Mouse (Mus musculus): ENCODE data around the gene Cln6.
A peak's percentile ranks its signal among the peaks of the same experiment; 100 is the strongest.
"Not testable (repeated sequence)": the region's sequence is repeated elsewhere in the genome, so short reads cannot be mapped to it uniquely, and the experiment has no call there.

The Cln6 gene

DNA sequence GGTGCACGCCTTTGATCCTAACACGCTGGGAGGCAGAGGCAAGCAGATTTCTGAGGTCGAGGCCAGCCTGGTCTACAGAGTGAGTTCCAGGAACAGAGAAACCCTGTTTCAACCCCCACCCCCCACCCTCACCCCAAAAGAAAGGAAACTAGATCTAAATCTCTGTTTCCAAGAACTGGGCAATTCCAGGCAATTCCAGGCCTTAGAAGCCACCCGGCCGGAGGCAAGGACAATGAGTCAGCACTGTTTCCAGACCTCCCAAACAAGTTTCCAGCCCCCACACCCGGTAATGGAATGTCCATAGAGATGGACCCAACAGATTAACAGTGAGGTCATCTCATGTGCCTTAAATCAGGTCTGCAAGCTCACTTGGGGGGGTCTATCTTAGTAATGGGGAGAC, 8.7 kb upstream of the Cln6 start:
- peak; percentile 84 for DNase-seq (ENCODE audit: low read depth, low spot score)

DNA sequence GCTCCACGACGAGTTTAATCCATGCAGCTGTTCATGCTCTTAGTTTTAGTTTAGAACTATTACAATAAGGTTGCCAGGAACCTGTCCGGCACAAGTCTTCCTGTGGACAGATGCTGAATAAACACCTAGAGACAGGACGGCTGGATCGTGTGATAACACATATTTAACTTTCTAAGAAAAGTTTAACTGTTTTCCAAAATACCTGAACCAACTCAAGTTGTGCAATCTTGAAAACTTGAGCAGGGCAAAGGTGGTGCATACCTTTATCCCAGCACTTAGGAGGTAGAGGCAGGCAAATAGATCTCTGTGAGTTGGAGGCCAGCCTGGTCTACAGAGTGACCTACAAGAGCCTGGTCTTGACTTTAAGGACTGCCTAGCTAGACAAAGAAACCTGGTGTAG, 3.7 kb upstream of the Cln6 start:
- DNase-seq (ENCODE audit: low read depth, low spot score), result no peak

DNA sequence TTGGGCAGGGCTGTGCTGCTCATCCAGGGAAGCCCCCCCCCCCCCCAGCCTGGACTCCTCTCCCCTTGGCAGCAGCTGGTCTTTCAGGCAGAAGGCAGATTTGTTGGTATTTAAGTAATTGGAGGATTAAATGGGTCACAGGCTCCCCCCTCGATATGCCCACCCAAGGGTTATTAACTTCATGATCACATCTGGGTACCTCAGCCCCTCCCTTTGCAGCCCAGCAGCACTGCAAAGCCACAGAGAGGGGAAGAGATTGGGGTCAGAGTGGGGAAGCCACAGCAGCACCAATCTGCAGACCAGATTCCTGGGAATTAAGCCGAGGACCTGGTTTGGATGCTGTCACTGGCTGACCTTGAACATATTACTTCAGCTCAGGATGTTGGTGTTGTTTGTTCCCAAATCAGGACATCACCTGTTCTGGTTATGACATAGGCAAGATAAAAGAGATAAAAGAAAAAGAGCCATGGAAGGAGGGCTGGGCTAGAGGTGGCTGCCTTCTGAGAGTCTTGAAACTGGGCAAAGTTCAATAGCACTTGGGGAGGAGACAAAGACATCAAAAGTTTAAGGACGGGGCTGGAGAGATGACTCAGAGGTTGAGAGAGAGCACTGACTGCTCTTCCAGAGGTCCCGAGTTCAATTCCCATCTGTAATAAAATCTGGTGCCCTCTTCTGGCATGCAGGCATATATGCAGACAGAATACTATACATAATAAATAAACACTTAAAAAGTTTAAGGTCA, 2.7 kb upstream of the Cln6 start:
- no peak for DNase-seq (ENCODE audit: low read depth, low spot score)

DNA sequence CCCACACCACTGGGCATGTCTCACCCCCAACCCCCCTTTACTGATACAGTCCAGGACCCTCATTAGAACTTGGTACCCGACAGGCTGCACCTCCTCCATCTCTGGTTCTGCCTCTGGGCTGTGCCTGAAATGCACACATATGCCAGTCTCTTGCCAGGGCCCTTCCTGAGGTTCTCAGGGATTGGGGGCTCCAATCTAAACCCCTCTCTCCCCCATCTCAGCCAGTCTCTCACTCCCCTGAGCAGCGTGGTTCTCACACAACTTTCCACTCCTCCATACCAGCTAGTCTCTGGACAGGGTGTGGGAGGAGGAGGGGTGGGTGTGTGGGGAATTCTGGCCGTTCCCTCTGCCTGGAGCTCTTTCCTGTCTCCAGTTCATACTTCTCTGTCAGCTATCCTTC, 974 bp upstream of the Cln6 start:
- DNase-seq (ENCODE audit: low read depth, low spot score), result no peak

DNA sequence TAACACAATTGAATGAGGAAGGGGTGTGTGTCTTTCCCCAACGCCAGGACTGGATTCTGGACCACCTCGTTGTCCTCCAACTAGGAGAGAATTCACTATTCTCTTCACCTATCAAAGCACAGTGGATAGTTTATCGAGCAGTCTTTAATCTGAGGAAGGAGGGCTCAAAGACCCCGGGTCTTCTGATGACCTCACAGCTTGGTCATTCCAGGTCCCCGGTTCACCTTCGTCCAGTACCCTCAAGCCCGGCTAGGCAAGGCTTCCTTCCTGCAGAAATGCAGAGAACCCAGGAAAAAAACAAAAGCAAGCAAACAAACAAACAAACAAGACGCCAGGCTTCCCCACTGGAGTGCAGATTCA, 459 bp upstream of the Cln6 start:
- DNase-seq (ENCODE audit: low read depth, low spot score), result no peak

DNA sequence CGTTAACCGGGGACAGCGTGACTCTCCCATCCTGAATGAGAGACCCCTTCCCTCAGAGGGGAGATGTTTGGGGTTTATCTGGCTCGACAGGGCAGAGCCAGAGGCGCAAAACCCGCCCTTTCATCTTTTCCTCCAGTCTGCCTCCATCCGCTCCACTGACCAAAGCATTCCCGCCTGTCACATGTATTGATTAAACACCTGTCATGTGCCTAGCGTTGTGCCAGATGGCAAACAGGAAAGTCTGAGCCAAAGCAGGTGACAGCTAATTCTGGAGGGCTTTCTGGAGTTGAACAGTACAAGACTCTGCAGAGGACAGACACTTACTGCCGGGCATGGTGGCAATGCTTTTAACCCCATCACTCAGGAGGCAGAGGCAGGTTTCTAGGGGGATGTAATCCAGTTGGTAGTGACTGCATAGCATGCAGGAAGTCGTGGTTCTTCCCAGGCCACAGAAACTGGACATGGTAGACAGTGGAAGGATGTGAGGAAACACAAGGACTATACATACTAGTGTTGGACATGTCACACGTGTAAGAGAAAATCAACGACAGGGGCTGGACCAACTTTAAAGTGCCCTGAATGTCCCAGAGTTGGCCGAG, 686 bp downstream of the Cln6 start:
- no peak for DNase-seq (ENCODE audit: low read depth, low spot score)

DNA sequence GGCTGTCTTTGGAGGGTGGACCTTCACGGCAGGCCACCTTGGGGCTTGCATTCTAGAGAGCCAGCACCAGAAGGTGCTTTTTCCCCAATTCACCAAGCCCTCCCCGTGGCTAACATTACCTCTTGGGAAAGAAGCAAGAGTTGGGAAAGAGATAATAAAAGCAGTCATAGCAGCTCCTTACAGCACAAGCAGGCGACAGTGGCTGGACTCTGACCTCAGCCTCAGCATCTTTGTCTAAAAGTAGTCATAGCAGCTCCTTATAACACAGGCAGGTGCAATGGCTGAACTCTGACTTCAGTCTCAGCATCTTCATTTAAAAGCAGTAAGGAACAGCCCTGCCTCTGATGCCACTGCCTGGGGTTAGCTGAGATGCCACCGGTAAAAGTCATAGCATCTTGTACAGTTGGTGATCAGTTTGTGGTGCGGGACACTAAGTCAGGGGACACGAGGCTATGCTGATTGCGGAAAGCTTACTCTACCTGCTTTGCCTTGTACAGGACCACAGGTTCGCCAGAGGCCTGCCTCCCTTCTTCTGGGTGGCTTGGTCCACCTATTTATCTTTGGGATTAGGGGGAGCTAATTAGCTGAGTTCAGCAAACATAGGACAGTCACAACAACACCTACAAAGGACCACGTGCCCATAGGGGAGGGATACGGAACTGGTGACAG, 4.9 kb downstream of the Cln6 start:
- no peak for DNase-seq (ENCODE audit: low read depth, low spot score)

DNA sequence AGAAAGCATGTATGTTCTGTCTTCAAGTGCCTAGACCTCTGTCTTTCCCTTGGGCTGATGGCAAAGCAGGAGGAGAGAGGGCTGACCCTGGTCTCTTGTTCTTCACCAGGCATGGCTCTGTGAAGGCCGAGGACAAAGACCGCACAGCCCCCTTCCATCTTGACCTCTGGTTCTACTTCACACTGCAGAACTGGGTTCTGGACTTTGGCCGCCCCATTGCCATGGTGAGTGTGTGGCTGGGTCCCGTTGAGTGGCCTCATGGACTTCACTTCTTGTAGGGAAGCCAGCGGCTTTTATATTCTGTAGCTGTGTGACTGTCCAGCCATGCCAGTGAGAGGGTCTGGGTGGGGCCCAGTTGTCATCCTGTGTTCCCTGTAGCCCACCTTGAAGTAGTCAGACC, 5.9 kb downstream of the Cln6 start:
- DNase-seq (ENCODE audit: low read depth, low spot score), result no peak

DNA sequence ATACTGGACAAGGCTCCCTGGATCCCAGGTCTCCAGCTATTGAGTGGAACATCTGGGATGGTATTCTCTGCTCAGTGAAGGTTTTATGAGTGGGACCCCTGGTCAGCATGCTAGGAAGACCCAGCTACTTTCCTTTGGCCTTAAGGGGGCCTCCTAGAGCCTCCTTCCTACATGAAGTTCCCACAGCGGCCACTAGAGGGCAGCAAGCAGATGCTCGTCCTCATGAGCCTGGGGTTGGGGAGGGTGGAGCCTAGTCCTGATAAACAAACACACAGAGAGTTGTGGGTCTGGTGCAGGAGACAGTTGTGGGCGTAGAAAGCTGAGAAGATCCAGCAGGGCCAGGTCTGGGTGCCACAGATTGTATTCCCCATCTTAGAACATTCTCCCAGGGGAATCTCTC, 9.1 kb downstream of the Cln6 start:
- peak; percentile 93 for DNase-seq (ENCODE audit: low read depth, low spot score)

DNA sequence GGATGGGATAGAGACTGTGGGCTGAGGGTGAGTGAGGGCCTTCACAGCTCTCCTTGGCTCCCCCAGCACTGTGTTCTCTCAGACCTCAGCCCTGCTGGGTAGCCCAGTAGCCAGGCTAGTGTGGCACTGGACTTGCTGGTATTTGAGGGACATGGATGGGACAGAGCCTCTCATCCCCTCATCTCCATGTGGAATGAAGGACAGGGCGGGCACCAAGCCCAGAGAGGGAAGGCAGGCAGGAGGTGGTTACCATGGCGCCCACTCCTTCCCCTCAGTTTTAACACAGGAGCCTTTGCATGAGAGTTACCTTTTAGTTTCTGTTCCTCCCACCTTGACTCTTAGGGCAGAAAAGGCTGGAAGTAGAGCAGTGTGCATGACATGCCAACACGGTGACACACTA, 10.1 kb downstream of the Cln6 start:
- no peak for DNase-seq (ENCODE audit: low read depth, low spot score)

DNA sequence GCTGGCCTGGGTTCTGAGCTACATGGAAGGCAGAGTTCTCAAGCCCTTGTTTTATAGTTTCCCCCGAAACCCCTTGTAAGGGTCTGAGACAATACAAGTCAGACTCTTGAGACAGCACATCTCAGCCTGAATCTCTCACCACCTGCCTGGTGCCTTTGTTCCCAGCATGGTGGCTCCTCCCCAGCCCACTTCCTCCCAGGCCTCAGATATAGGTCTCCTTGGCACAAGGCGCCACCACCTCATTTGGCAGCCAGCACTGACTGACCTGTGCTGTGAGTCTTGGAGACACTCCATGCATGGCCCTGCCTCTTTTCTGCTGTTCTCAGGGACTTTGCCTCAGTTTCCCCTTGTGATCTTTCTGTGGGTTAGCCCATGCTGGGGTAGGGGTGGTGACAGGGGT, 13.0 kb downstream of the Cln6 start:
- DNase-seq (ENCODE audit: low read depth, low spot score), result no peak

DNA sequence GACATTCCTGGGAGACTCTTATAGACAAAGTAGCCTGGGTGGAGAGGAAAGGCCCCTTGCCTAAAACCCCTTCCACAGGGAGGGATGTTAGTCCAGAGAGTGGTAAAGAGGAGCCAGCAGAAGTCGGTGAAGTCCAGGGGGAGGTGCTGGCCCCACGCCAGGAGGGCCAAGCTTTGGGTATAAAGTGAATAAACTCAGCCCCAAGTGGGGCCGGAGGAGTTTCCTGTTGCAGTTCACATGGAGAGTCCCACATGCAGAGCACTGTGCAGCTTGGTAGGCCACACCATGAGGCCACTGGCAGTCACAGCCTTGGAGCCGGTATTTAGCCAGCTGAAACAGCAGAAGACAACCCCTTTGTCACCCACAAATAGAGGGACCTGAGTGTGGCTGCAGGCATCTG, 15.9 kb downstream of the Cln6 start:
- DNase-seq (ENCODE audit: low read depth, low spot score), result no peak

DNA sequence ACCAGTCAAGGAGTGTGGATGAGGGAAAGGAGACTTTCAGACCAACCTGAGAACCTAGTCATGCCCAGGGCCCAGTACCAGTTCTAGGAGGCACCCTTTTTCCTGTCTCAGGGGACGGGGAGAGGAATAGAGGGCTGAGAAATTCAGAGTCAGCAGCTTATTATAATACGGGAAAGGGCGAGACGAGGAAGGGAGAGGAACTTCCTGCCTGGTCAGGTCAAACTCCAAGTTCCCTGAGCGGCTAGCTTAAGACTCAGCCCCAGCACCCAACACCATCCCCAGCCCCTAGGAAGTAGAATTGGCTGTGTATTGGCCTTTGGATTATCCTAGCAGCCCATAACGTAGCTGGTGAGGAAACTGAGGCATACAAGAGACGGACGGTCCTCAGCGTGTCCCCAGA, 18.6 kb downstream of the Cln6 start:
- no peak for DNase-seq (ENCODE audit: low read depth, low spot score)

DNA sequence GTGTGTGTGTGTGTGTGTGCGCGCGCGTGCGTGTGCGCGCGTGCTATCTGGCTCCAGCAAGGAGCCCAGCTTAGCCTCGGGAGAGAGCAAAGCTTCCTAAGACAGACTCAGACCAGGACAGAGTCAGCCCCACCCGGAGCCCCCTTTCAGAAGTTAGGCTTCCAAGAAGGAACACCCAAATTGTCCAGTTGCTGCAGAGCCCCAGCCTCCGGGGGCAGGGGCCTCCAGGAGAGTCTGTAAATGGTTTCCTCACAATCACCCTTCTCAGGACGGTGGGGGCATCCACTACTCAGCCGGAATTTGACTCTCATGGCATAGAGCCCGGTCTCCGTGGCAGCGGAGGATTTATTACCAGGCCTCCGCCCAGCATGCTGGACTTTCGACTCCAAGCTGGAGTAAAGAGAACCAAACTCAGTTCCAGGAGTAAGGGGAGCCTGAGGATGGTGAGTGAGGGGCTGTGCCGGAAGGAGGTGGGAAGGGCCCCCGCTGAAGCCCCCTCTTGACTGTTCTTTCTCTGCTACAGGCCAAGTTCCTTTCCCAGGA, 19.2 kb downstream of the Cln6 start, which contains the start of gene Calml4:
Gene Calml4, plus strand, starts transcription at position 362 of the 543 bp plus-strand sequence.
- no peak for DNase-seq (ENCODE audit: low read depth, low spot score)

DNA sequence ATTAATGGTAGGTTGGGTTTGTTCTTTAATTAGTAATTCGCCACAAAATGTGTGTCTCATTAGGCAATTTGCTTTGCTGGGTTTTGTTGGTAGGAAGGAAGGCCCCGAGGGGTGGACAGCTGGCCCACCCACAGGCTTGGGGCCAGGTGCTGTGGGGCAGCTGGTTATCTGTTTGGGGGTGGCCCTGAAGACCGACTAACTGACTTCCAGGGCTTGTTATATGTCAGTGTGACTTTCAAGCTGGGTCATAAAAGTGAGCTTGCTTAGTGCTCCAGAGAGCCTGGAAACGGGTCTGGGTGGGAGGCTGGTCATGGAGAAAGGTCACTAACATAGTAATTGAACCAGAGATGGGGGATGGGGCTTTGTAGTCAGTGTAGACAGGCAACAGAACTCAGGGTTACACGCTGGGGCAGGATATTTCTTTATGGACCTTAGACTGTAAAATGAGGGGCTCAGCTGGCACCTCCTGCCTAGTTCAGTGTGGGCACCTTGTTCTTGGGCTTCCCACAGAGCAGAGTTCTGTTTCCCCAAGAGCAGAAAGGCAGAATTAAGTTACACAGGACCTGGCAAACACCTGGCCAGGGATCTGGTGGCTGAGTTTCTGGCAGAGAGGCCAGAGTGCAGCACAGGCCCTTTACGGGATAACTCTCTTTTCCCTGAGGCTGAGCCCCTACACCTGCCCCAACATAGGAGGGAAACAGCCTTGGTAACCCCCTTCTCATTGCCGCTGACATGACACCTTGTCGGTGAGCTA, 19.9 kb downstream of the Cln6 start:
- no peak for DNase-seq (ENCODE audit: low read depth, low spot score)

DNA sequence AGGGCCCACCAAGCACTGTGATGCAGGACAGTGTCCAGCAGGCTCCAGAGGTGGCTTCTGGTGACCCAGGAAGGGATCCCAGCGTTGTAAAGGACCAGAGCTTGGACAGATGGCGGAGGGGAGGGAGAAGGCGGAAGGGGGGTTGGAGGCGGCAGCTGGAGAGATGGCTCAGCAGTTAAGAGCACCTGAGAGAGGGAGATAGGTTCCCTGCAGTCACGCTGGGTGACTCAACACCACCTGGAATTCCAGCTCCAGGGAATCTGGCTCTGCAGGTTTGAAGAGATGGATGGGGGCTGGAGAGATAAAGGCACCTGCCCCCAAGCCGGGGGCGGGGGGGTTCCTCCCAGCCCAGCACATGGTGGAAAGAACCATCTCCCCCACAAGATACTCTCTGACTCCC, 21.5 kb downstream of the Cln6 start:
- not testable (repeated sequence) for DNase-seq (ENCODE audit: low read depth, low spot score)

DNA sequence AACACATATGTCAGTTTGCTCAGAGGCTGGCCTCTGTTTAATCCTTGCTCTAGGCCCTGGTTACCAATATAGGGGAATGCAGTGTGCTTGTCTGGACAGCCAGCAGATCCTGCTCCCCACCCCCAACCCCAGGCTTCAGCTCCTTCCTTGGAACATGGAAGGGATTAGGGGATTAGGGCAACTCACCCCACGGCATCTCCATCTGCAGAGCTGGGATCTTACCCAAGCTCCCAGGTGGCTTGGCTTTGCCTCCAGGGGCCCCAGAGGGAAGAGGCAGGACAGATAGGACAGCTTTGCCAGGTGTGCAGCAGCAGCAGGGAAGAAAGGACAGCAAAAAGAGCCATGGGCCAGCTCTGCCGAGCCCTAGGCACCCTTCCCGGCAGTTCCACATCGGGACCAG, 22.3 kb downstream of the Cln6 start:
- no peak for DNase-seq (ENCODE audit: low read depth, low spot score)

DNA sequence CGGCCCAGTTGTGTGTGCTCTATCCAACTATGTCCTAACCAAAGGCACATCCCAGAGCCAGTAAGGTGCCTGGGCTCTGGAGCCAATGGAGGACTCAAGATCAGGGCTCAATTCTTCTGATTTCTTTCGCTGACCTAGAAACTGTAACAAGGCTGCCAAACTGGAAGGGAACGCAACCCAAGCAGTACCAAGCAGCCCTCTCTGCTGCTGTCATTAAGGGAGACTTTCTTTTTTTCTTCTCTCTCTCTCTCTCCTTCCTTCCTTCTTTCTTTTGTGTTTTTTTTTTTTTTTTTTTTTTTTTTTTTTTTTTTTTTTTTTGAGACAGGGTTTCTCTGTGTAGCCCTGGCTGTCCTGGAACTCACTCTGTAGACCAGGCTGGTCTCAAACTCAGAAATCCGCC, 30.7 kb downstream of the Cln6 start:
- DNase-seq (ENCODE audit: low read depth, low spot score), result not testable (repeated sequence)

DNA sequence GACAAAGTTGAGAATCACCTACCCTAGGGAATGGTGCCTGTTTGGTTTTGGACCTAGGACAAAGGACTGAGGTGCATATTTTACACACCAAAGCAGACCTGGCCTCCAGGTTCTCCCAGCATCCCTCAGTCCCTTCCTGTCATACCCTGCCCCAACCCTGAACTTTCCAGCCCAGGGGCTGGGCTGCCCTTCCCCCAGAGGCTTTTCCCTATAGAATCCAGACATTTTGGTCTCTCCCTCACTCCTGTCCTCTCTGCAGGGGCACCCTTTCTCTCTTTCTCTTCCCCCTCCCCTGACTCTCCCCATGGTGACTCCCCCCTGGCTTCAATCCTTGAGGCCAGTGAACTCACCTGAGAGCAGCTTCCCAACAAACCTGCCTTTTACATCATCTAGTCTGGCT, 32.1 kb downstream of the Cln6 start:
- DNase-seq (ENCODE audit: low read depth, low spot score), result no peak

DNA sequence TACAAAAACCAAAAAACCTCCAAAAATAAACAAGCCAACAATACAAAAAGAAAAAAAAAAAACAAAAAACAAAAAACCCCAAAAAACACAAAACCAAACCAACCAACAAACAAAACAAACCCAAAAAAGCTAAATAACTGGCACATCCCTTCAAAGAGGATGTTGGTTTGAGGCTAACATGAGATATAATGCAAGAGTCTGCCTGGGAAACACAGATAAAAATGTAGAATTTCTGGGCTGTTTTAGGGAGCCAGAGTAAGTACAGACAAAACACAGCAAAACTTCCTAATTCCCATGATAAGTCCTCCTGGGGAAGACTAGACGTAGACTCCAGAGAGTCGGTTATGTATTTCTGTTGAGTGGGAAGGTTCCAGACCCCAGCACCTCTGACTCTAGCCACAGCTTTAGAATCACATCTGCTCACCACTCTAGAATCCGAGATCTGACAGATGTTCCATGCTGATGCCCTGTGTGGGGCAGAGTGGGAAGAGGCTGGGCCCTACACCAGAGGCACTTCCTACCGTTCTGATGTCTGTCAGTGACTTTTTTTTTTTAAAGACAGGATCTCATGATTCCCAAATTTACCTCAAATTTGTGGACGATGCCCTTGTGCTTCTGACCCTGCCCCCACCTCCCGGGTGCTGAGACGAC, 38.5 kb downstream of the Cln6 start:
- no peak for DNase-seq (ENCODE audit: low read depth, low spot score)

DNA sequence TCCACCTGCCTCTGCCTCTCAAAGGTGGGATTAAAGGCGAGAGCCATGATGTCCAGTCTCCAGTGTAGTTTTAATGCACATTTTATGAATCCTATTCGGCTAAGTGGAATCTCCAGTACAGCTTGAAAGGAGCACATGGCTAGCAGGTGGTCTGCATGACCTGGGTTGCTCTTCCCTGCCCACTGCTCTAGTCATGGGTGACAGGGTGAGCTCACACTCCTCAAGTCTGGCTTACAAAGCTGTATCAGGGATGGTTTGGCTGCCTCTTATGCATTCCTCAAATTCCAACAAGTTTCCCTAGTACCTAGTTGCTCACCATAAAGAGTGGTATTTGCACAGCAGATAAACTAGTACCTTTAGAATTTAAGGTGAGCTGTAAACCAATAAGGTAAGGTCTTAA, 39.2 kb downstream of the Cln6 start:
- no peak for DNase-seq (ENCODE audit: low read depth, low spot score)

DNA sequence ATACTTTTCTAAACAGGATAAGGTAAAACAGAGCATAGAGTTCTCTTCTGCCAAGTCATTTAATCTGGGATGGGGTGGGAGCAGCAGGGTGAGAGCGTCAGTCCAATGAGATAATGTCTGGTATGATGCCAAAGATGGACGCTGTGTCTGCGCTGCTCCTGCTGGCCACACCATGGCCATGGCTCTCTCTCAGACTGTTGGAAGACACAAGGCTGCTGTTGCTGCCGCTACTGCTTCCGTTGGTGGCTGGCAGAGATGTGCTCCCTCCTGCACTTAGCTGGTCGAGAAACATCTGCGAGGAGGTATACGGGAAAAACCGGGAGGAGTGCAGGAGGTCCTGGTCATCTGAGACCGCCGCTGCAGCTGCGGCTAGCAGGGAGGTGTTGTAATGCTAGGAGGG, 43.3 kb downstream of the Cln6 start:
- DNase-seq (ENCODE audit: low read depth, low spot score), result no peak

Measured in ZHBTc4 (cell line).